Mouse (Mus musculus) small intestine, adult 2 months (tissue): ENCODE measurements around the gene Itgb1bp1. TPM values are rescaled to one million over a fixed set of nuclear protein-coding genes. Genes with fewer than 3 reads are reported as not detected.

Experiments used
- H3K27ac ChIP-seq: fragments of 200-500 bp; 2 replicates; pipeline ENCODE4 v1.5.1; 2012; ENCODE audit warnings: low read depth, low read length, control low read depth, inconsistent platforms; ENCODE audit not compliant: insufficient read depth
- H3K27me3 ChIP-seq: fragments of 200-500 bp; 2 replicates; pipeline ENCODE4 v1.6.1; 2012; ENCODE audit warnings: mild to moderate bottlenecking, moderate library complexity, low read length, inconsistent platforms; ENCODE audit not compliant: control insufficient read depth, insufficient read depth
- H3K36me3 ChIP-seq: fragments of 200-500 bp; 2 replicates; pipeline ENCODE4 v1.6.1; 2012; ENCODE audit warnings: mild to moderate bottlenecking, low read length, control low read depth, inconsistent platforms; ENCODE audit not compliant: control insufficient read depth, insufficient read depth
- H3K4me1 ChIP-seq: fragments of 200-500 bp; 2 replicates; pipeline ENCODE4 v1.6.1; 2012; ENCODE audit warnings: low read length, inconsistent platforms, mixed read lengths; ENCODE audit not compliant: control insufficient read depth, insufficient read depth, insufficient read length
- H3K4me3 ChIP-seq: fragments of 200-500 bp; 2 replicates; pipeline ENCODE4 v1.5.1; 2012; ENCODE audit warnings: low read depth, mild to moderate bottlenecking, control low read depth, inconsistent platforms, low read length, moderate library complexity
- CTCF ChIP-seq: fragments of 200-500 bp; IDR thresholded peaks from 2 replicates; pipeline ENCODE4 v1.5.1; 2012; ENCODE audit warnings: low read depth, mild to moderate bottlenecking, control low read depth, inconsistent platforms, low read length, moderate library complexity, mixed read lengths; ENCODE audit not compliant: insufficient replicate concordance, insufficient read length; ENCODE audit errors: extremely low read depth
- POLR2A ChIP-seq: fragments of 200-500 bp; IDR thresholded peaks from 2 replicates; pipeline ENCODE4 v1.6.1; 2012; ENCODE audit warnings: low read depth, mild to moderate bottlenecking, control low read depth, inconsistent platforms, low read length, moderate library complexity
- WGBS: fragments of 180-500 bp; shearing (Covaris S2); methylation state at CpG from one replicate; pipeline ENCODE4 v1.1.7; 2018; 5-methylcytosine and 5-hydroxymethylcytosine counted together
- polyA plus RNA-seq: library from polyadenylated mRNA; depleted of rRNA; stranded (reverse); fragments of >200 nt; gene quantifications from 2 replicates; pipeline ENCODE4 v1.2.3, GENCODE M21; 2012

The Itgb1bp1 gene
- polyA plus RNA-seq, 1 experiment = 3.7 TPM

- whole genome bisulfite sequencing = 91% methylated on average over 17 of the region's 17 CpGs
- Histone ChIP-seq H3K4me1 (peaks cover 23% of the 10 kb centered on the region), H3K27ac (no peak overlapping the region; the same call in 1 of the 2 replicates), H3K36me3 (0 out of 2 replicates have a peak, but pooled peaks cover 4% of the 10 kb centered on the region), H3K4me3 (no peak overlapping the region), H3K27me3 (no peaks in the 10 kb centered on the region)
- TF ChIP-seq POLR2A (no peak), CTCF (no peak)
These were observed 73.2 kb downstream of the Itgb1bp1 start for GRCm38 (mm10) chr12:21212876-21213275.

- Histone ChIP-seq H3K4me3 (no peak overlapping the region), H3K36me3 (peaks cover 7% of the 10 kb centered on the region), H3K4me1 (peaks cover 48% of the 10 kb centered on the region), H3K27me3 (no peaks in the 10 kb centered on the region), H3K27ac (peak overlapping the region; percentile 98)
- TF ChIP-seq CTCF = no peak
- TF ChIP-seq POLR2A = no peak
- 26% methylated on average over 10 of the region's 10 CpGs for WGBS
These were observed 76.8 kb downstream of the Itgb1bp1 start for GRCm38 (mm10) chr12:21209273-21209672.

GRCm38 (mm10) chr12:21208172-21208795 is 77.8 kb downstream of the Itgb1bp1 start:
- Histone ChIP-seq H3K4me3 (no peak overlapping the region), H3K27ac (peak overlapping the region; percentile 63), H3K27me3 (no peaks in the 10 kb centered on the region), H3K4me1 (peaks cover 45% of the 10 kb centered on the region), H3K36me3 (peaks cover 11% of the 10 kb centered on the region)
- no peak for TF ChIP-seq CTCF
- TF ChIP-seq POLR2A = no peak
- 33% methylated on average over 11 of the region's 11 CpGs for WGBS

DNA sequence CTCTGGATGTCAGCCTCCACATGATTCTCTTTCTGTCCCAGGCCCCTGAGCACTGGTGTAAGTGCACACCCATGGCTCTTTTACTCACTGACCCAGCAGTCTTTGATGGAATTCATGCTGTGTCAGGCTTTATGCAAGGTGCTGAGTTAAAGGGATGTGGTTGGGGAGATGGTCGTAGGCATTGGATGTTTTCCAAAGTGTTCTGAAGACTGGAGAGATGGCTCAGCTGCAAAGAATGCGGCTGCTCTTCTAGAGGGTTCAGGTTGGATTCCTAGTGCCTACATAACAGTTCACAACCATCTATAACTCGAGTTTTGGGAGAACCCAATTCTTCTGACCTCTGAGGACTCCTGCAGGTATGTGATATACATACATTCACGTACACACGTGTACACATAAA is 78.7 kb downstream of the Itgb1bp1 start:
- Histone ChIP-seq H3K36me3 (peaks cover 8% of the 10 kb centered on the region), H3K27ac (no peak overlapping the region), H3K4me3 (no peak overlapping the region), H3K27me3 (no peaks in the 10 kb centered on the region), H3K4me1 (peaks cover 43% of the 10 kb centered on the region)
- WGBS = 76% methylated on average over 5 of the region's 5 CpGs
- TF ChIP-seq POLR2A = no peak
- no peak for TF ChIP-seq CTCF

DNA sequence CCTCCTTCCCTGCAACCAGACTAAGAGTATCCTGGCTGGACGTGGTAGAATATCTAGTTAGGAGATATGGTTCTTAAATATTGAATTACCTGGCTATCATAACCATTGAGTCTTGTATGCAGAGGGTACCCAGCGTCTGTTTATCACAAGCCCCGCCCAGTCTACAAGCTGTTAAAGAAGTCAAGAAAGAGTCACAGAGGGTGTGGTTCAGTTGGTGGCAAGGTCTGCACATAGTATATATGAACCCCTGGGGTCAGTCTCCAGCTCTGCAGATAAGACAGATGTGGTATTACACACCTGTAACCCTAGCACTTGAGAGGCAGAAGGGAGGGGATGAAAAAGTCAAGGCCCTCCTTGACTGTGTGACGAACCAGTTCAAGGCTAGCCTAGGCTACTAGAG is 80.3 kb downstream of the Itgb1bp1 start:
- Histone ChIP-seq H3K4me3 (no peak overlapping the region), H3K27me3 (no peaks in the 10 kb centered on the region), H3K27ac (peak overlapping the region; percentile 92), H3K36me3 (peaks cover 10% of the 10 kb centered on the region), H3K4me1 (peaks cover 43% of the 10 kb centered on the region)
- TF ChIP-seq POLR2A (no peak), CTCF (no peak)
- WGBS = 32% methylated on average over 4 of the region's 4 CpGs

DNA sequence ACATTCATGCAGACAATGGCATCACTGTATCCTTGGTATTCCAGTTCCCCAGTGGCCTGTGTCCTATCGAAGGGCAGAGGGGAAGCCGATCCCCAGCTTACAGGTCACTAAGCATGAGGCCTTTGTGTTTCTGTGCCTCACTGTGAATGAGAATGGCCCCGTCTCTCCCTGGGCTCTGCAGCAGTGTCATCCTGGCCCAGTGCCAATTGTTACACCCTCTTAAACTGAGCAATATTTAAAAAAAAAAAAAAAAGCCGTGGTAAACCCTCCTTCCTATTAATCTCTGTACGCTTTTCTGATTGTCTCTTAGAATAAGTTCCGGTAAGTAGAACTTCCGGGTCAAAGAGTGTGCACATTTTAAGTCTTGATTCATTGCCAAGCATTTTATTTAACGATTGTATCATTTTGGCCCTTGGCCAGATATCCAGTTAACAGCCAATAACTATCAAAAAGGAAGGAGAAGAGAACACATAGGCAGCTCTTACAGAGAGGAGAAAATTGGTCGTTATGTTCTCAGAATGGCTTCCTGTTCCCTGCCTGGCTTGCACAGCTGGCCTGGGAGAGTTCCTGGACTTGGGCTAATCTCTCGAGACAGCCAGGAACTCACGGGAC is 81.3 kb downstream of the Itgb1bp1 start:
- 13% methylated on average over 11 of the region's 11 CpGs for WGBS

DNA sequence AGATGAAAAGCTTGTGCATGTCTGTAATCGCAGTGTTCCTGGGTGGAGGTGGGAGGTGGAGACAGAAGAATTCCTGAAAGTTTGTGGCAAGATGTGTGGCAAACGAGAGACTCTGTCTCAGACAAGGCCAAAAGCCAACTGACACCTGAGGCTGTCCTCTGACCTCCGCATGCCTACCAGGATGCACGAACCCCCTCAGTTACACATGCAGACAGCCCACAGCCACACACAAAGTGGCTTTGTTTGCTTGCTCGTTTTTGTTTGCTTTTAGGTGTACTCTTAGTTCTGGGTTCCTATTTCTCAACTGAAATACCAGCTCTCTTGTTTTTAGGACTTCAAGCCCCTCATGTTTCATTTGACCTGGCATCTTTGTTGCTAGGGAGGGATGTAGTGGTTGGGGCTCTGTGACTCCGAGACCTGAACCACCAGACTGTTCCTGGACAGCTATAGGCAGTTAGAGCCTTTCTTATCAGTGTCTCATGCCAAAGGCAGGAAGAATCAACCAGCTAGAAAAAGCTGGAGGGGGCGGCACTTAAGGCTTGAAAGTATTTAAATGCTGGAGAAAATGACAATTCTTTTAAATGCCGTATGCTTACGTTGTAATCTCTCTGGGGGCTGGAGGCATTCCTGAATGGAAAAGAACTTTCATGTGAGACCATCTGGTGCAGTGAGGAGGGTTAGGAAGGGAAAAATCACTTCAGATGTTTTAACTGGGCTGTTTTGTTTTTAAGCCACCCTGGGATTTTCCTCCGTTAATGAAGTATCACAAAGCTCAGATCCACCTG is 84.4 kb downstream of the Itgb1bp1 start:
- Histone ChIP-seq H3K27ac (no peak overlapping the region), H3K27me3 (no peaks in the 10 kb centered on the region), H3K4me3 (no peak overlapping the region), H3K4me1 (peaks cover 18% of the 10 kb centered on the region; the same call in 1 of the 2 replicates), H3K36me3 (peaks cover 7% of the 10 kb centered on the region)
- TF ChIP-seq POLR2A = no peak
- no peak for TF ChIP-seq CTCF
- WGBS = 62% methylated on average over 10 of the region's 10 CpGs

More for the DNA sequence above, 81.3 kb downstream of the Itgb1bp1 start:
- H3K27ac ChIP-seq = peak overlapping the region; percentile 92
- no peaks in the 10 kb centered on the region for H3K27me3 ChIP-seq
- no peak overlapping the region for H3K4me3 ChIP-seq
- H3K36me3 ChIP-seq = peaks cover 10% of the 10 kb centered on the region
- TF ChIP-seq CTCF = no peak
- TF ChIP-seq POLR2A = no peak
- peaks cover 38% of the 10 kb centered on the region for H3K4me1 ChIP-seq
